Mouse (Mus musculus) cerebellum, adult 9-10 months (tissue): Measurements from ENCODE around the gene Sco1.

Experiments used
- DNase-seq: peaks from one replicate; pipeline ENCODE4 v3.0.0; 2022

Sco1 gene

DNA sequence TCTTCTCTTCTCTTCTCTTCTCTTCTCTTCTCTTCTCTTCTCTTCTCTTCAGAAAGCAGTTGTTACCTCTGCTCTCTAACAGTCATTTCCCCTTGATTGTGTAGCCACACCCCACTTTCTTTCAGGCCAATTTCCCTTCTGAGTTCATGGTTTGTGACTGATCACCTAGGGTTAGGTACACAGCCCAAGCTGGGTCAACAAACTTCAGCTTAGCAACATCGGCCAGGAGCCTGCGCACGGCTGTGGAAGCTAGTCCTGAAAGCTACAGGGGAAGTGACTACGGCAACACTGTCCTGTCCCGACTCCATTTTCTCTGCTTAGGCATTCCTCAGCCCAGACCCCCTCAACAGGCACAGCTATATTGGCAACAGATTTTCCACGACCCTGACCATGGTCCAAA is 7.5 kb upstream of the Sco1 start:
- DNase-seq, result no peak

- no peak for DNase-seq
Measured at GRCm38 (mm10) chr11:67047199-67047598, 5.3 kb upstream of the Sco1 start.

GRCm38 (mm10) chr11:67048496-67048895 is 4.0 kb upstream of the Sco1 start:
- no peak for DNase-seq

GRCm38 (mm10) chr11:67049256-67049655 is 3.2 kb upstream of the Sco1 start:
- no peak for DNase-seq

- DNase-seq, result no peak
Measured at GRCm38 (mm10) chr11:67051676-67052320, 672 bp upstream of the Sco1 start.

- no peak for DNase-seq
Measured at GRCm38 (mm10) chr11:67054754-67055365, 2.4 kb downstream of the Sco1 start.

DNA sequence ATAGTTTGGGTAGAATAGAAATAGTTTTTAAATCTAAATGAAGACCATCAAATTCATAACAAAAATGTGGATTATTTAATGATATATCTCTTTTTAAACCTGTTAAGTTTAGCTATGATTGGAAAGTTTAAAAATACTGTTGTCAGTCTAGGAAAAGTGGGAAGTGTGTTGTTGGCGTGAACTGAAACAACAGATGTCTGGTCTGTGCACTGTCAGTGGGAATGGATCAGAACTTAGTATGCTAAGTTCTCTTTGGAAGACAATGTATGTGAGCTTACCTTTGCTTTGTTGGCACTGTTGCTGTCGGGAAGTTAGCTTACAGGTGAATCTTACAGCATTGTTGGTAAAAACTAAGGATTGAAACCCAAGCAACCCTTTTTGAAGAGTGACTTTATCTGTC is 8.8 kb downstream of the Sco1 start:
- no peak for DNase-seq

- DNase-seq, result no peak
Measured at GRCm38 (mm10) chr11:67062726-67063125, 10.3 kb downstream of the Sco1 start.

- DNase-seq, result no peak
Measured at GRCm38 (mm10) chr11:67067741-67068140, 15.3 kb downstream of the Sco1 start.

- DNase-seq, result no peak
Measured at GRCm38 (mm10) chr11:67072615-67073130, 20.2 kb downstream of the Sco1 start.

GRCm38 (mm10) chr11:67075036-67075435 is 22.6 kb downstream of the Sco1 start:
- no peak for DNase-seq

- no peak for DNase-seq
Measured at GRCm38 (mm10) chr11:67076781-67077180, 24.3 kb downstream of the Sco1 start.

DNA sequence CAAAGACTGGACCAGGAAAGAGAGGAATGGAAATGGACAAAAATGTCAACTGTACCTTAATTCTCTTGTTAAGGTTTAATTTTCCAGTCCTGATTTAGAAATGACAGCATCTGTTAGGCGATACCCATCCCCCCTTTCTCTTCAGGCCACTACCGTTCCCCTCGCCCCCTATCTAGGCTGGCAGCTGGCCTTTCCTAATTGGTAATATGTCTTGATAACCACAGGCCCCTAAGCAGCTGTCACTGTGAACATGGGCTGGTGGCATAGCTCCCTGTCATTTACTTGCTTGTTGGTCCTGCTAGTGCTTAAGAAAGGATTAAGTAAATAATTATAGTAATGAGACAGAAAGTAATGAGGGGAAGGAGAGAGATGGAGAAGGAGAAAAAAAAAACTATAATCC is 25.0 kb downstream of the Sco1 start:
- no peak for DNase-seq

- no peak for DNase-seq
Measured at GRCm38 (mm10) chr11:67078000-67078399, 25.5 kb downstream of the Sco1 start, which contains the start of gene Myh3. Gene Myh3 (plus strand): TSS chr11:67078300.

- DNase-seq, result no peak
Measured at GRCm38 (mm10) chr11:67078888-67079287, 26.4 kb downstream of the Sco1 start.

GRCm38 (mm10) chr11:67079740-67080139 is 27.3 kb downstream of the Sco1 start:
- no peak for DNase-seq

DNA sequence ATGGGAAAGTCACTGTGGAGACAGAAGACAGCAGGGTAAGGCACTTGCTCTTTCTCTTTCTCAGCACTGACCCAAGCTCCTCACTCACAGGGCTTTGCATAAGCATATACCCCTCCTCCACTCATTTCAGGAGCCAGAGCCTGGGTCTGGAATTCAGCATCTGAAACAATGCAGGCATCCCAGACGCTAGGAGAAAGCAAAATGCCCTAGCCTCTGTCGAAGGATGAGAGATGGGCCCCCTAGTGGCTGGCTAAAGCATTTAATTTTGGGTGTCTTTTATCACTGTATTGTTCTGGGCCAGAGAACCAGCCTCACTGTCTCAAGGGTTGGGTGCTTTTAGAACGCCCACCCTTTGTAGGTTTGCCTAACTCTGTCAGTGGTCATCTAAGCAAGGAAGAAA is 27.7 kb downstream of the Sco1 start:
- DNase-seq, result peak; percentile 57

- no peak for DNase-seq
Measured at GRCm38 (mm10) chr11:67081125-67081649, 28.7 kb downstream of the Sco1 start.

DNA sequence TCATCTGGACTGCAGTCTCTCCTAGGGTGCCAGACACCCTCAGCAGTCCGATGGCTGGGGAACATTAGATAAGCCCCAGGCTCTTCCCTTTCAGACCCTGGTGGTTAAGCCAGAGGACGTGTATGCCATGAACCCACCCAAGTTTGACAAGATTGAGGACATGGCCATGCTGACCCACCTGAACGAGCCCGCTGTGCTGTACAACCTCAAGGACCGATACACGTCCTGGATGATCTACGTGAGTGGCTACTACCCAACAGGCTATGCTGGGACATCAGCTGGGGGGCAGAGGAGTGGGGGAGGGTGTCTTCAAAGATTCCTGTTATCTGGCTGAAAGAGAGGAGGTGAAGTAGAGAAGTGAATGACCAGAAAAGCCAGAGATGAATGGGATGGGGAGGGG is 29.7 kb downstream of the Sco1 start:
- DNase-seq, result no peak

- no peak for DNase-seq
Measured at GRCm38 (mm10) chr11:67082793-67083192, 30.3 kb downstream of the Sco1 start.

DNA sequence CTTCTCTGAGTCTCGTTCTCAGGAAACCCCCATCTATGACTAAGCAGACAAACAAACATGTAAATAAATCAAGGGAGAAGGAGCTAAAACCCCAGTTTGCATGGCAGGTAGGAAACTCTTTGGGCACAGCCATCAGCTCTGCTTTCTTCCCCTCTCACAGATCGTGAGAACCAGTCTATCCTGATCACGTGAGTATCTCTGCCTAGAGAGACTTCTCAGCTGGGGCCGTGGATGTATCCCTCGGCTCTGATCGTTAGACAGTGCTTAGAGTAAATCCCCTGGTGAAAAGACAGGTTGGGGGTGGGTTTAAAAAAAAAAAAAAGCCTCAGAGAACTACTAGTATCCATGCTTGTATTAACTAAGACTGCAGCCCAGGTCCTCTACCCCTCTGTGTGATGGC is 30.8 kb downstream of the Sco1 start:
- no peak for DNase-seq

DNA sequence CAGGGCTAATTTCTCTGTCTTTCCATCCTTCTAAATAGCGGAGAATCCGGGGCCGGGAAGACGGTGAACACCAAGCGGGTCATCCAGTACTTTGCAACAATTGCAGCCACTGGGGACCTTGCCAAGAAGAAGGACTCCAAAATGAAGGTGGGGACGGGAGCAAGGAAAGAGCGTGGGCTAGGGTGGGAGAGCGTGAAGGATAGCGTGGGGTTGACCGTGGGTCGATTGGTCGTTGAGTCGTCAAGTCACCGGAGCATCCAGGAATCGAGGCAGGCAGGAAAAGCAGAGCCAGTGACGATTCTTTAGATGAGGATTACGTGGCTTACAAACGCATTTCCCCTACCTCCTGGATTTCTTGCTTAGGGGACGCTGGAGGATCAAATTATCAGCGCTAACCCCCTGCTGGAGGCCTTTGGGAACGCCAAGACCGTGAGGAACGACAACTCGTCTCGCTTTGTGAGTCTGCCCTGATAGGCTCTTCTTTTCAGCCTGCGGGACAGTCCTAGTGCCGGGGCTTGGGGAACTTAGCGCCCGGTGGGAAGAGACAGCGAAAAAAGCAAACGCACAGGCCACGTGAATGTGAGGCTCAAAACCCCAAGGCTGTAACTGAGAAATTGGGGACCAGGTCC is 31.4 kb downstream of the Sco1 start:
- DNase-seq, result no peak

- DNase-seq, result peak; percentile 70
Measured at GRCm38 (mm10) chr11:67085489-67085888, 33.0 kb downstream of the Sco1 start.
